Mouse (Mus musculus): ENCODE measurements at regions not wholly inside any gene's neighbourhood (a gene's known extent, or its start where the extent isn't known, plus 50 kb on each side); places are given as distances from the start of the nearest gene placed in this dataset.

GRCm38 (mm10) chr1:52397460-52397859, 103.0 kb downstream of the Nab1 start:
- DNase-seq (ENCODE audit: low spot score), result peak; percentile 17

DNA sequence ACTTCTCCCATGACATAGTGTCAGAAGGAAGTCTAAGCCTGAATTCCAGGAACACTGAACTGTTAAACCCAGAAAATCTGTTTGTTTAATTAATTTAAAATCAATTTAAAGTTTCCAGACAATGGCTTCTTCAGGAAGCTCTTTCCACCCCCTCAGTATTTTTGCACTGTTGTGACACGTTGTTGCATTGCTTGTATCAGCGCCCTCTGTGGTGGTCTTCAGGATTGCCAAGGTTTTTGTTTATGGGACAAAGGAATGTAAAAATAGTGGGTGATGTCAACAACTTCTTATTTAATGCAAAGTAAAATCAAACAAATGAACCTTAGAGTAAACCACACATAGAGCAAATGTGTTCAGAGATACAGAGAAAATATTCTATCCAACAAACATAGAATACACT, 107.5 kb downstream of the Nab1 start:
- no peak for DNase-seq (ENCODE audit: low spot score)

GRCm38 (mm10) chr1:52388836-52389235, 111.6 kb downstream of the Nab1 start:
- no peak for DNase-seq (ENCODE audit: low spot score)

DNA sequence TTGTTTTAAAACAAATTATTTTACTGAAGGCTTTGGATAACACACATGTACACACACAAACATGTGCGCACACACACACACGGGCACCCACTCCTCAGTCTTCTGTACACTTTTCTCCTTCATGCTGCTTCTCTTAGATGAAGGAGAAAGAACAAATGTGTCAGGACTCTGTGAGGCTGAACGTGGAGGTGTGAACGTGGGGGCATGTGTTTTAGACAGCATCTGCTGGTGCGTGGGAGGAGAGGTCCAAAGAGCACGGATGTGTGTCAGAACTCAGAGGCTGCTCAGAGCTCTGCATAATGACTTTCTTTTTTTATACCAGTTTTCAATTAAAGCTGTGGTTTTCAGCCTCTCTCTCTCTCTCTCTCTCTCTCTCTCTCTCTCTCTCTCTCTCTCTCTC, 112.4 kb downstream of the Nab1 start:
- DNase-seq (ENCODE audit: low spot score), result no peak

- DNase-seq (ENCODE audit: low spot score), result peak; percentile 11
Observed at GRCm38 (mm10) chr1:52387062-52387461, 113.4 kb downstream of the Nab1 start.

DNA sequence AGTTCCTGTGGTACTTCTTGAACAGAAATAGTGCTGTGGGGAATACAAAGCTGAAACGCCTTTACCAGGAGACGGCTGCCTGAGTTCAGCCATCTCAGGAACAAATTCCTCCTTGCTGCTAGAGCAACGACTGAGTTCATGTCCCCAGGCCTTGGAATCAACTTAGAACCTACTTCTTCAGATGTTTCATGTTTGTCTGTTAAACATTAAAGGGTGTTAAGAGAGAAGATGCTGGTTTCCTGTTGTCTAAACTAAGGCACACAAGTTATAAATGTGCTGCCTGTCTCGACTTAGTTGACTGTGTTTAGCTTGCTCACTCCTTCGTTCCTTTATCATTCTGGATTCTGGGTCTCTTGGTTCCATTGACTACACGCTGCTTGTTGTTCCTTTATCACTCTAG, 125.2 kb downstream of the Nab1 start:
- no peak for DNase-seq (ENCODE audit: low spot score)

- no peak for DNase-seq (ENCODE audit: low spot score)
Observed at GRCm38 (mm10) chr1:52374666-52375065, 125.8 kb downstream of the Nab1 start.

DNA sequence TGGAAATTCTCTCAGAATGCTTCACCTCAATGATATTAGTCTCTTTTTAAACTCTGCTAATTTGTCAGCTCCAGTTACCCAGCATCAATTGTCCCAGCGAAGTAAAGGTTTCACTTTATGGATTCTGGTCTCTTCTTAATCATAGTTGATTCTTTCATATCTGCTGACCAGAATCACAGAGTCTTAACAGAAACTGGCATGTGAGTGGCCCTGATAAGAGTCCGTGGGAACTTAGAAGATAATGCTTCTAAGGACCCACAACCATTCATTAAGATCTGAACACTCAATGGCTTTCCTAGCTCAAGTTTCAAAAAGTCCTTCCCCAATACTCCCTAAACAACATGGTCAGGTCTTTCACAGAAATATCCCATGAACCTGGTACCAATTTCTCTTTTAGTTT, 126.7 kb downstream of the Nab1 start:
- no peak for DNase-seq (ENCODE audit: low spot score)

GRCm38 (mm10) chr1:52366386-52366785, 133.4 kb upstream of the Gls start:
- DNase-seq (ENCODE audit: low spot score), result no peak

DNA sequence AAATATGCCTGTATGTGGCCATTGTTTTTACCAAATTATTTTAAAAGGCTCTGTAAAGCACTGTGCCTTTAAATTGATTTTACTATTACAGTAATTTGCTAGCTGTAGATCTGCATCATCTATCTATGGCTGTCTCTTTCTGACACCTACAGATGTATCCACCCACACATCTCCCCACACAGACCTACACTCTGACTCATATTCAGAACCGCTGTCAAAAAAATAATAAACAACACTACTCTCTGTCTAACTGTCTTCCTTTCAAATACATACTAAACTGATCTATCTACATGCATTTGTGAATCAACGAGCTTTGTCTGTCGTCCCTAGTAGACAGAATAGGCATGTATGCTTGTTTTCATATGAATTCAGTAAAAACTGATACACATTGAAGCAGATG, 130.6 kb upstream of the Gls start:
- DNase-seq (ENCODE audit: low spot score), result no peak

GRCm38 (mm10) chr1:52362976-52363375, 129.9 kb upstream of the Gls start:
- no peak for DNase-seq (ENCODE audit: low spot score)

GRCm38 (mm10) chr1:52354041-52354582, 121.1 kb upstream of the Gls start:
- DNase-seq (ENCODE audit: low spot score), result no peak

GRCm38 (mm10) chr1:52342127-52342526, 109.1 kb upstream of the Gls start:
- DNase-seq (ENCODE audit: low spot score), result no peak

- DNase-seq (ENCODE audit: low spot score), result no peak
Observed at GRCm38 (mm10) chr1:52338704-52339103, 105.7 kb upstream of the Gls start.

- no peak for DNase-seq (ENCODE audit: low spot score)
Observed at GRCm38 (mm10) chr1:52338243-52338642, 105.2 kb upstream of the Gls start.

- no peak for DNase-seq (ENCODE audit: low spot score)
Observed at GRCm38 (mm10) chr1:52336696-52337095, 103.7 kb upstream of the Gls start.

DNA sequence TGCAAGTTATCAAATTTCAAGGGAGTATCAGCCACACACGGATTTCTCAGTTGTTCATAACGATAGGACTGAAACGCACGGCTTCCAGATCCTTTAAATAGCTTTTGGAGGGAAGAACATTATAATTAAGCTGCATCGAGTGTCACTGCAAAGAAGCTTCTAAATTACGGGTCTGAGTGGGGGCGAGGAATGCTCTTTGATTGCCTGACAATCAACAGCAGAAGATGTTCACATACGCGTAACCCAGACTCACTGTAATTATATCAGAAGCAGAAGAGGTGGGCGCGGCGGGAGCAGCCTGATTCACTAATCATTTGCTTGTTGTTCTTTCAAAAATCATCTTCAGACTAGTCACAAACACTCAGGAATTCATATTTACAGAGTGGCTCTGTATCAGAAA, 99.0 kb upstream of the Gls start:
- no peak for DNase-seq (ENCODE audit: low spot score)

GRCm38 (mm10) chr1:52331442-52331841, 98.4 kb upstream of the Gls start:
- no peak for DNase-seq (ENCODE audit: low spot score)

GRCm38 (mm10) chr1:52330496-52330895, 97.5 kb upstream of the Gls start:
- no peak for DNase-seq (ENCODE audit: low spot score)

- DNase-seq (ENCODE audit: low spot score), result no peak
Observed at GRCm38 (mm10) chr1:52328507-52328906, 95.5 kb upstream of the Gls start.

DNA sequence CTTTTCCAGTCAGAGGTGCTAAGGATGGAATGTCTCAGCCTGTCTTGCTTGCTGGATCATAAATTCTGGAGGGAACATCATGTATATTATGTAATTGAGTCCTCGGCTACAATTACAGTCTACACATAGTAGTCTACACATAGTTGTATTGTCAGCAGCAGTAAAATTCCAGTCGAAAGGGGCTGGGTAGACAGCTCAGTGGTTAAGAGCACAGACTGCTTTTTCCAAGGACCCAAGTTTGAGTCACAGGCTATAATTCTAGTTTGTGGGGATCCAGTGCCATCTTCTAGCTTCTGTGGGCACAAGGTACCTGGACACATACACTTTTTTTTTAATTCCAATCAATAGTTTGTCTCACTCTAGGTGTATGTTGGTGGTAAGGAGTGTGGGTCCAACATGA, 91.3 kb upstream of the Gls start:
- DNase-seq (ENCODE audit: low spot score), result no peak

DNA sequence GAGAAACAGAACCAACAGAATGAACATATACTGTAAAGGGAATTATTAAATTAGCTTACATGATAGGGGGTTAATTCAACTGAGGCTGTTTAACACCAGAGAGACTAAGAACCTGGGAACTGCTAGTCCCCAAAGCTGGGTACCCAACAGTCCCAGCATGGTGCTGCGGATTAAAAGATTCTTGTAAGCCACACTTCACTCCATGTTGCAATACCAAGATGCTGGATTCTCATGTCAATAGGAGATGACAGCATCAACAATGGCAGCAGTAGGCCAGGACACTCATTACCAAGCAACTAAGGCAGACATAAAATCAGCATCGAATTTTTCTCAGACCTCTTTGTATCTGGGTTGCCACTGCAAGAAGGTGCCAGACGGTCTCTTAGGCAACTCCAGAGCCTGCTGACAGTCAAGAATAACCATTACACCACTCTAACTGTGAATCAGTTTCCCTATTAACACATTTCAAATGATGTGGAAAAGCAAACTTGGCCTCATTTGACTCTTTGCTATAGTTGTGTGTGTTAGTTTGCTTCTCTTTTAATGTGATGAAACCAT, 79.1 kb upstream of the Gls start:
- peak; percentile 22 for DNase-seq (ENCODE audit: low spot score)

DNA sequence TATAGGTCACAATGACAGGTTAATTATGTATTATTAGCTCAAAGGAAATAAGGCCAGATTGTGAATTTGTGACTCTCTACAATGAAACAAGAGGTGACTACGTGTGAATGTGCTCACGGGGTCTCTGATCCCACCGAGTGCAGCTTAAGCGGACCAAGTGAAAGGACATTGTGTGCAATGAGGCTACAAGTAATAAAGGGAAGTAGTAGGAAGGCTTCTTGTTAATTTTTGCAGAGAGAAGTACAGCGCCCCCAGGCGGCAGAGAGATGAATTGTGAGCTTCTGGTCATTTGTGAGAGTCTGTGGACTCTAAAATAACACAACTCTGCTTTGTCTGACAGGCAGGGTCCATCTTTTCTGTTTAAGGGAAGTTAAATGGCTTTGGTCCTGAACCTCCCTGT, 73.9 kb upstream of the Gls start:
- peak; percentile 71 for DNase-seq (ENCODE audit: low spot score)

Data from retina, embryonic 14.5 days (tissue).